Mouse (Mus musculus) skeletal muscle tissue, postnatal 0 days (tissue): ENCODE data around the gene Dars. TPM values are rescaled to one million over a fixed set of nuclear protein-coding genes. Genes with fewer than 3 reads are reported as not detected.

Source experiments
- polyA plus RNA-seq: library from polyadenylated mRNA; unstranded; fragments of >200 nt; fragmentation: Nextera tagmentation; extraction: Ambion mirVana; gene quantifications from 2 replicates; pipeline ENCODE4 v1.2.1, GENCODE M21; 2015

Gene Dars
- polyA plus RNA-seq: 92.5 and 97.9 TPM in 2 replicates

GRCm38 (mm10) chr1:128416584-128417532 is at the start of gene Dars:
TSS of gene Dars (minus strand) at chr1:128417368.

GRCm38 (mm10) chr1:128359554-128360376 is 57.4 kb downstream of the Dars start, which contains the start of gene Mcm6:
TSS of gene Mcm6 (minus strand) at chr1:128359664.

GRCm38 (mm10) chr1:128328218-128328617 is 89.0 kb downstream of the Dars start, which contains the start of gene Lct:
TSS of gene Lct (minus strand) at chr1:128328318.

Other genes with a start within 250 kb of the Dars start
- 55.2 and 55.8 TPM in 2 replicates for gene Ubxn4, start 173.4 kb downstream of the Dars start, polyA plus RNA-seq
- 0.02 and 0.08 TPM in 2 replicates for gene Lct, start 89.0 kb downstream of the Dars start, polyA plus RNA-seq
- 29.7 and 37.6 TPM in 2 replicates for gene Mcm6, start 57.7 kb downstream of the Dars start, polyA plus RNA-seq
- gene Cxcr4, start 174.9 kb upstream of the Dars start, polyA plus RNA-seq: 1.8 and 2.3 TPM in 2 replicates